Mouse (Mus musculus) spleen, adult 18-20 months (tissue): ENCODE measurements around the gene Ubap1l.
A peak's percentile ranks its signal among the peaks of the same experiment; 100 is the strongest.
"Not testable (repeated sequence)": the region's sequence is repeated elsewhere in the genome, so short reads cannot be mapped to it uniquely, and the experiment has no call there.

Experiments
- DNase-seq, 2 experiments: peaks; one replicate each; pipeline ENCODE4 v3.0.0; 2022; ENCODE audit warnings: mixed read lengths in 2 of 2

Gene Ubap1l

DNA sequence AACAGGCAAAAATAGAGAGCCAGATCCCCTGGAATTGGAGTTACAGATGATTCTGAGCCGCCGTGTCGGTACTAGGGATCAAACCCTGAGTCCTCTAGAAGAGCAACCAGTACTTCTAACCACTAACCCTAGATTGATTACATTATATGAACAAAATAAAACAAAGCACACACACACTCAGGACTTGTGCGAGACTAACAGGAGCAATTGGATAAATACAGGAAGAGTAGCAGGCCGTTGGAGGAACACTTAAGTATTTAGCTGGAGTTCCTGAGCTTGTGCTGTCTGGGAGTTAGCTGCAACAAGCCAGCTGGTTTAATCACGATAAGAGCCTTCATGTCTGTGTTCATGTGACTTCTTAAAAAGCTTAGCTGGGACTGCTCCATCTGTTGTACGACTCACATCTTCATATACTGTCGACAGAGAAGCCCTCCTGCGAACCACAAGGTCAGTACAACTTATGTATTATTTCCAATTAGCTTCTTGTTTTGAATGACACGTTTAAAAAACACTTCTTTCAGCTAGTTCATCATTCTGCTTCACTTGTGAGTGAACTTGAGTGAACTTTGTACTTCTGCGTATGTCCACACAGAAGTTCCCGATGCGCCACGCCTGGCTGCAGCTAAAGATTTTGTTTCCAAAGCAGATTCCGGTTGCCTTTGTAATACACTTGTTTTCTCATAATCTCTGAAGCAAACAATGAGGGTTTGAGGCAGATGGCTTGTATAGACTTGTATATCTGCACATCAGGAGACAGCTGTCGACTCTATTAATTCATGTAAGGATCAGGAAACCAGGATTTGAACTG lies at the start of gene Ubap1l:
Gene Ubap1l, plus strand, starts transcription at position 401 of the 808 bp plus-strand sequence.
- DNase-seq: no peak

DNA sequence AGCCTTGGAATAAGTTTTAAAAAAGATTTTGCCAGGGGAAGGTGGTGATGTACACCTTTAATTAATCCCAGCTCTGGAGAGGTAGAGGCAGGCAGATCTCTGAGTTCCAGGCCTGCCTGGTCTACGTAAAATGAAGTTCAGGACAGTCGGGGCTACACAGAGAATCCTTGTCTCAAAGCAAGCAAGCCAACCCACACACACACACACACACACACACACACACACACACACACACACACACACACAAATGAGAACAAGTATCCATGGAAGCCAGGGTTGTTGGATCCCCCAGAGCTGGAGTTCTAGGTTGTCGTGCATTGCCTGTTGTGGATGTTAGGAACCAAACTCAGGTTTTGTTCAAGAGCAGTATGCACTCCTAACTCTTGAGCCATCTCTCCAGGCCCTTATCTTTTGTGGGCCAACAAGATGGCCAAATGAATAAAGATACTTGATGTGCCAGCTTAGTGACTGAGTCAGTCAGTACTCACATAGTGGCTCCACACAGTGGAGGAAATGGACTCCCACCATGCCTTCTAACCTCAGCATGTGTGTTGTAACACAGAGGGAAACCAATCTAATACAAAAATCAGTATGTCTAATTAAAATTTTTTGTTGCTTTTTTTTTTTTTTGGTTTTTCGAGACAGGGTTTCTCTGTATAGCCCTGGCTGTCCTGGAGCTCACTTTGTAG lies 48.0 kb upstream of the Ubap1l start:
- no peak for DNase-seq

DNA sequence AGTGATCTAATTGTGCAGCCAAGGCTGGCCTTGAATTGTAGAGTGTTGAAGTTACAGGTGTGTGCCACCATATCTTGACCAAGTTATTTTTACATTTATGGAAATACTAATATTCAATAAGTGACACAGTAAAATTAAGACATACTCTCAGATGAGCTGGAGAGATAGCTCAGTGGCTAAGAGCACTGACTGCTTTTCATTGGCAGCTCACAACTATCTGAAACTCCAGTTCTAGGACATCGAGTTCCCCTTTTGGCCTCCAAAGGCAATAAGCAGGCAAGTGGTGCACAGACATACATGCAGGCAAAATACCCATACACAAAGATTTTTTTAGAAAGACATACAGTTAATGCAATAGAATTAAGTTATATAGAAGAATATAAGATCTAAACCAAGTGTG lies 47.0 kb upstream of the Ubap1l start:
- DNase-seq: no peak

DNA sequence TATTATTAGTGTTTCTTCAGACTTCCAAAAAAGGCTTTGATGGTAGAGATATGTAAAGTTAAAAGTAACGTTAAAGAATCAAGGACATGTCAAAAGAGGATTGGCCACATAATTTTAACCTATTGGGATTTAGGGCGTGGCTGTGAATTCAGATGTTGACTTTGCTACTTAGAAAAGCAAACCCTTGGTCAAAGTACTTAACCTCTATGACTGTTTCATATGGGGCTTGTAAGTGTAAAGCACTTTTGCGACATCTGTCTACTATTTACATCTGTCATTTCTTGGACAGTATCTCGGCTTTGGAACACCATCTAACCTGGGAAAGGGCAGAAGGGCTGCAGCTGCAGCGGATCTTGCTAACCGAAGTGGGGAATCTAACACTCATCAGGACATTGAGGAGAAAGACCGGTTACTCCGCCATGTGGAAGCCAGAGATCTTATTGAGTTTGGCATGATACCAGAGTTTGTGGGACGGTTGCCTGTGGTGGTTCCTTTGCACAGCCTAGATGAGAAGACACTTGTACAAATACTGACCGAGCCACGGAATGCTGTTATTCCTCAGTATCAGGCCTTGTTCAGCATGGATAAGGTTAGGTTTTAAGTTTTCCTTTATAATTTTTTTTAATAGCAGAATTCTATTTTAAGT lies 38.5 kb upstream of the Ubap1l start:
- no peak for DNase-seq

DNA sequence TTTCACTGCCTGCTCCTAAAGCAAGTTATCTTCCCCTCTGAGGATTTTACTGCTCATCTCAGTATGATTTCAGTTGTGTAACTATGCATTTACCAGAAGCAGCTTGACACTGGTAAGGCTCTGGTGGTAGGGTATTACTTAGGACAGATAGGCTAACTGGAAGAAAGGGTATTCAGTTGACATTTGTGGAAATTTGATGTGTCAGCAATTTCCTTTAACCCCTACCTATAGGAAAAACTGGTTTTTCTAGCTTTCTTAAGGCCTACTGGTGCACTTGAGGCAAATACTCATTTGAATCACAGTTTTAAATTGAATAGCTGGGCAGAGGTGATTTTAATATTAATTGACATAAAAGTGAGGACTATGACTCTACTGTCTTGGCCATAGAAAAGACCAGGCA lies 34.9 kb upstream of the Ubap1l start:
- no peak for DNase-seq

DNA sequence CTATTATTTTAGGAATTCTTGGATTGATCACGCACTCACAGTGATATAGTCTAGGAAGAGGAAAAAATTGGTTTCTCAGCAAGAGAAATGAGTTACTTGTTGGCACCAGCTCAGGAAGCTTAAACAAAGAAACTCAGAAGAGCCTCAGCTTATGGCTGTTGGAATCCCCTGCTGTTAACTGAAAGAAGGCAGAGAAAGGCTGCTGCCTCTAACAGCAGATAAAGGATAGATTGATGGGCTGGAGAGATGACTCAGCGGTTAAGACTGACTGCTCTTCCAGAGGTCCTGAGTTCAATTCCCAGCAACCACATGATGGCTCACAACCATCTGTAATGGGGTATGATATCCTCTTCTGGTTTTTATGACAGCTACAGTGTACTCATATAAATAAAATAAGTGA lies 33.5 kb upstream of the Ubap1l start:
- DNase-seq: no peak

DNA sequence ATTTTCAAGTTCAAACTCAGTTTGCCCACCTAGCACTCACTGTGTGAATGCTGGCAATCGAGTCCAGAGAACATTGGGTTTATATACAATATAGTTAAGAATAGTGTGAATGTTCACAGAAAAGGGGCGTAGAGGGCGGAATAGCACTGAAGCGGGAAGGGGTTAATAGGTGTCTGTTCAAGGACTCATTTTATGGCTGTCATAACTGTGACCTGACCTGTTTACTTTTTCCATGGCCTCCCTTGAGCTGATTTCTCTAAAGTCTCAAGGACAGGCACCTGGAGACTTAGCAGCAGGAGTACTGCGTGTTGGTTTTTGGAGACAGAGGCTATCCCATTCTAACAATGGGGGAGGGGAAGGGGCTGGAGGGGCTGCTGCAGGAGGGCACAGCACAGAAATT lies 26.9 kb upstream of the Ubap1l start:
- DNase-seq: no peak

DNA sequence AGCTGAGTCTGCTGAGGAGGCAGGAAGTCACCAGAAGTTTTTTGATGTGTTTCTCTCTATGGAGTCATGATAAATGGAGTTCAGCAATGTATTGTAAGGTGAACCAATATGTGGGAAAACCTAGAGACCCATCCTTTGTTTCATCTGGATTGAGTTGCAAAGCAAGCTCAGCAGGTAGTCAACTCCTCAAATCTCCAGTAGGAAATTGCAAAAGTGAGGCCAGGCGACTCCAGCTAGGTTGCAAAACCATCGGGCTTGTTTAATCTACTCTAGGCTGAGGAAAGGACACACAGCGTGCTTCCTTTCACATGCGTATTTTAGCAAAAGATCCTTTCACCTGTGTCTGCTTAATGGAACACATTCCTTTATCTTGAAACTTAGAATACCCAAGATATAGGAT lies 21.7 kb upstream of the Ubap1l start:
- DNase-seq: no peak

DNA sequence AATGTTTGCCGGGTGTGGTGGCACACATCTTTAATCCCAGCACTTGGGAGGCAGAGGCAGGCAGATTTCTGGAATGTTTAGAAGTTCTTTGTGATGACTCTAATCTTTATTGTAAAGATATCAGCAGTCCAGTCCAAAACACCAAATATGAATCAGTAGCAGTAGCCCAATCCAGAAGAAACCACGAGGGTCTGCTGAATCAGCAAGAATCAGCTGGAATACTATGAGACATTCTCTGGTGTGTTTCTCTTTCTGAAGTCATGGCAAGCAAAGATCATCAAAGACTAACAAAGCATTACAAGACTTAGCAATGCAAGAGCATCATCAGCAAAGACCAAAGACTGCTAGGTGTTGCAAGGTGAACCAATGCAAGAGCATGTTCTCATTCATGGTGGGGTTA lies 20.4 kb upstream of the Ubap1l start:
- no peak for DNase-seq

DNA sequence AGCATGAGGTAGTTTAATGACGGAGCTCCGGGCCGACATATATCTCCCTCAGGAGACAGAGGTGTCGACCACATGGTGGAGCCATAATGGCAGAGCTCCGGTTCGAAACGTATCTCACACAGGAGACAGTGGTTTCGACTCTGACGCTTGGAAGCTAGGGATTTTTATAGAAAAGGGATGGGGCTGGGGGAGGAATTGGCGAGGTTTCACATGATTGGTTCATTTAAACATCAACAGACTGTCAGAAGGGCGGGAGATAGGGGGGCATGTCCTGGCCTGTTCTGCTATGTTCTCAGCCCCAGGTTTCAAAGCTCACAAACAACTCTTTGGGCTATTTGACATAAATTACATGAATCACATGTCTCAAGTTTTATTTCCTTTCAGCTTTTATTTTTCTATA lies 15.4 kb upstream of the Ubap1l start:
- not testable (repeated sequence) for DNase-seq

DNA sequence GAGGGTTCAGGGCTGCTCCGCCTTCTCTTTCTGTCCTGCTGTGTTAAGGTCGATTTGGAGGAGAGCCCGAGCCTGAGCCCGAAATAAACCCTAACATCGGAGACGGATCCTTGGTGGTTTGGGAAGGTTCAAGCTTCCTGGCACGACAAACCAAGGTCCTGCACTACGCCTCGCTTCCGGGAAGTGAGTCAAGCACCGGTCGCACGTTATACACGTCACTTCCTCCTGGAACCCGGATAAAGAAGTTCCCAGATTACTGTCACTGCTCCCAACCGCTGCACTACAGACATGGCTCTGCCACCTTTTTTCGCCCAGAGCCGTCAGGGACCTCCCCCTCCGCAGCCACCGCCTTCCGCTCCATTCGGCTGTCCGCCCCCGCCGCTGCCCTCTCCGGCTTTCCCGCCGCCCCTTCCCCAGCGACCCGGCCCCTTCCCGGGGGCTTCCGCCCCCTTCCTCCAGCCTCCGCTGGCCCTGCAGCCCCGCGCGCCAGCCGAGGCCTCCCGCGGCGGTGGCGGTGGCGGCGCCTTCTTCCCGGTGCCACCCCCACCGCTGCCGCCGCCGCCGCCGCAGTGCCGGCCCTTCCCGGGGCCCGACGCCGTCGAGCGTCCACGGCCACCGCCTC lies 14.9 kb upstream of the Ubap1l start, which contains the start of gene Pdcd7:
Gene Pdcd7, plus strand, starts transcription at position 251 of the 622 bp plus-strand sequence.
- DNase-seq: peak; percentile 85 to 90

DNA sequence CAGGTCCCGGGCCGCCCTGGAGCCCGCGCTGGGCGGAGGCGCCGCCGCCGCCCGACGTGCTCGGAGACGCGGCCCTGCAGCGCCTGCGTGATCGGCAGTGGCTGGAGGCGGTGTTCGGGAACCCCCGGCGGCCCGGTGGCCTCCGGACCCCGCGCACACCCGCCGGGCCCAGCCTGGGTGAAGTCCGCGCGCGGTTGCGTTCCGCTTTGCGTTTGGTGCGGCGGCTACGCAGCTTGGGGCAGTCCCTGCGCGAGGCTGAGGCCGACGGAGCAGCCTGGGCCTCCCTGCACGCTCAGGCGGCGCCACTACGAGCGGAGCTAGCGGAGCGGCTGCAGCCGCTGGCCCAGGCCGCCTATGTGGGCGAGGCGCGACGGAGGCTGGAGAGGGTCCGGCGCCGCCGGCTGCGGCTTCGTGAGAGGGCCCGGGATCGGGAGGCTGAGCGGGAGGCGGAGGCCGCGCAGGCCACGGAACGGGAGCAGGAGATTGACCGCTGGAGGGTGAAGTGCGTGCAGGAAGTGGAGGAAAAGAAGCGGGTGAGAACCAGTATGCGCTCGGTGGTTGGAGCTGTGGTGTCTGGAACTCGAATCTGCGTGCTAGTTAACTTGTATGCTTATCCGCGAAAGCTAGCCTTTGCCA lies 14.2 kb upstream of the Ubap1l start:
- DNase-seq: peak; percentile 31 to 55

DNA sequence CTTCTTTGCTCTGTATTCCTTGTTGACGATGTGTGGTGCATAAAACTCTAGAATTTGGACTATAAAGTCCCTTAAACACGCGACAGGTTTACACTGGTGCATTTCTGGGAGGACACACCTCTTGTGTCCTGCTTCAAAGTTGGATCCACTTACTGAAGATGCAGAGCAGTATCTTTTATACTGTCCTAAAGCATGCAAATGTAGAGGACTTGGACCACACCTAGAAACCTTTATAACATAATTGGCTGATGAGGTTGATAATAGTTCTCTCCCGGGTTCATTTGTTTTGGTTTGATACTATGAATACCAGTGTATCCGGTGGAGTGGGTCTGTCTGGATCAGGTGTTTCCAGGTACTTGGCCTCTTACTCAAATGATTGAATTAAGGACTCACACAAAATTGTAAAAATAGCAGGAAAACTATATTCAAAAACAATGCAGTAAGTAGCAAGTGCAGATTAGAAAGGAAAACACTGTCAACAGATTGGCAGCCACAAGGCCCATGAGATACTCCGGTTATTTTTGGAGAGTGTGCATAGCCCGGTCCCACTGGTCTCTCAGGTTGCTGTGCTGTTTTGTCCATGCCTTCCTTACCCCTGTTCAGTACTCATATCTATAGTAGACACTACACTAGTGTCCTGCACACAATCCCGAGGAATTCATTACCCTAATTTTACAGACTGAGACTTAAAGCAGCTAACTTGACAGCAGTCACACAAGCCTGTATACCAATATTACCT lies 13.6 kb upstream of the Ubap1l start:
- DNase-seq: no peak

DNA sequence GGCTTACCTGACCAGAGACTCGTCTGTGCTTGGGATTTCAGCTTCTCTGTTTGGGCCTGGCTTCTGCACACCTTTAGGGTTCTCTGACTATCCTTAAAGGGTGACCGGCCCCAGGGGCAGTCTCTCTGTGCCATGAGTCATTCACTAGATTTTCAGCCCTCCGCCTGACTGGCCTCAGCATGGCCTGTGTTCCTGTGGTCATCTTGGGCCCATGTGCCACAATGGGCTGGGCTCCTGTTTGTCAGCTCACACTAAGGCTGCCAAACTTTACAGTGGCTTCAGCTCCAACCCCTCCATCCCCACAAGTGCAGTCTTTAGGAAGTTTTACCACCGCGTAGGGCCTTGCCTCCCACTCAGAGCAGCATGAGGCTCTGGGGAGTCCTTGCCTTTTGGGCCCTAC lies 7.6 kb upstream of the Ubap1l start:
- DNase-seq: no peak

DNA sequence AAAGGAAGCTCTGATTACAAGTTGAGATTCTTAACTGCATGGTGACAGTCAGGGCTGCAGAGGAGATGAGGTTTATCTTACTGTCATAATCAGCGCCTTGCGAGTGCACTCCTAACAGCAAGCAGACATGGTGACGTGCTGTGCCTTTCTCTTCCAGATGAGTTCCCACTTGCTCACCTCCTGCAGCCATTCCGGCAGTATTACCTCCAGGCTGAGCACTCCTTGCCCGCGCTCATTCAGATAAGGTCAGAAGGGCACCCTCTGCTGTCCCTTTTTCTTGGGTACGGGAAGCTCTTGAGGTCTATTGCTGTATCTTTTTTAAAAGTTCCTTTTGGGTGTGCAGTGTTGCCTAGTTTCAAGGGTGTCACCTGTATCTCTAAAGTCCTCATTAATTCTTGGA lies 4.3 kb upstream of the Ubap1l start:
- no peak for DNase-seq

DNA sequence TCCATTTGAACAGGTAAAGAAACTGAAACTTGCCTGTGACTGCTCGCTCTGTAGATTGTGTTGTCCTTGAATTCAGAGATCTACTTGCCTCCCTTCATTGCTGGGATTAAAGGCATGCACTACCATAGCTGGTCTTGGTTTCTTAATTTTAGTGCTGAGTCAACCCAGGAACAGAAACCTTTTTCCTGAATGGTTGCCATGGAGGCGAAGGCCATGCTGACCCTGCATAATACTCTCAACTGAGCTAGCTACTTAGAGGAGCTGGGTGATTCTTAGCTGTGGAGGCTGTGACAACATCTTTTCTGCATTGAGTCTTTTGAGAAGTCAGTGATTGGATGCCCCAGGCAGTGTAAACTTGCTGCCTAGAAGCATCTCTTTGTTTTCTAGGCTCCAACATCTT lies 3.9 kb upstream of the Ubap1l start:
- no peak for DNase-seq

DNA sequence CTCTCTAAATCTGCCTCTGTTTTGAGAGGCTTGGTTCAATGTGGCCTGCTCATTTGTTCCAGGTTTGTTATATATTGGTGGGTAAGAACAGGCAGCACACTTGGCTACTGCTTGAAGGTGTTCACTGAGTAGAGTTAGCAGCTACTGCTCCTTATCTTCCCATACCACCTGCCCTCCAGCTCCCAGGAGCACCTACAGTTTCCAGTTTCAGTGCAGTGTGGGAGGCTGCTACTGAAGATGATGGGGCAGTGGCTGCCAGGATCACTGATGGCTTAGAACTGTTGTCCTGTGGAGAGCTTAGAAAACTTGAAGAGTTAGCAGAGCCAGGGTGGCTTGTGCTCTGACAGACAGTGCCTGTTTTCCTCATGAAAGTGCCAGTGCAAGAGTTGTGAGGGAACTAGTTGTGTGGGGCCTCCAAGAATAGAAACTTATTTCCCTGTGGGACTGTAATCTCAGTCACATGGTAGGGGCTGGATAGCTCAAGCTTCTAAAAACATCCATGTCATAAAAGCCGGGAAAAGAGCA lies 1.8 kb upstream of the Ubap1l start:
- no peak for DNase-seq

DNA sequence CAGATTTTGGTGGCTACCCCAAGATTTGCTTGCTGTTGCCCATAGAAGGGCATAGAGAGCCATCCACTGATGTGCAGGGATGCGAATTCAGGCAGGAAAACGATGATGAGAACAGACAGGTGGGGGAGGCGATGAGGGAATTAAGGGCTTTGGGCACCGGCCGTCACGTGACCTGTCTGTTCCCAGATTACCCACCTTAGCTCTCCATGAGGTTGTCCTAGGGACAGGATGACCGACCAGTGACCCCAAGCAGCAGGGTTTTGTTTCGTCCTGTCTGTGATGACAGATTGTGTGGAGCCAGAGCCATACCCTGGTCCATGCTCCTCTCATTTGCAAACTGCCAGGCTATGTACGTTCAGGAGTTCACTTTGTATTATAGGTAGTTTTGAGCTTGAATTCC lies 2.8 kb downstream of the Ubap1l start:
- DNase-seq: no peak

DNA sequence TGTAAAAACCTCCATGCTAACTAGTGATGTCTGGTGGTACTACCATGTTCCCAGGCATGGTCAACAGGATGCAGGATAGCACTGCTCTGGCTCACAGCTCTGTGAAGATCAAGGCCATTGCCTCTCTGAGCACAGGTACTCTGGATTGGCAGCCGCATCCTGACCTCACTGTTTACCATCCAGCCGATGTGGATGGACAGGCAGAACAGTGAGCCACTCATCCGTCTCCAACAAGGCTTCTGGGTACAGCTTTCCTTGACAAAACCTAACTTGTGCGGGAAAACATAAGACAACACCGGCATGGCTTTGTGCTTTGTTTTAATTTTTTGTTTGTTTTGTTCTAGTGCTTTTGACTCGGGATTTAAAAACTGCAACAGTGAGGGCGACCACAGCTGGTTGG lies 4.9 kb downstream of the Ubap1l start:
- no peak for DNase-seq

DNA sequence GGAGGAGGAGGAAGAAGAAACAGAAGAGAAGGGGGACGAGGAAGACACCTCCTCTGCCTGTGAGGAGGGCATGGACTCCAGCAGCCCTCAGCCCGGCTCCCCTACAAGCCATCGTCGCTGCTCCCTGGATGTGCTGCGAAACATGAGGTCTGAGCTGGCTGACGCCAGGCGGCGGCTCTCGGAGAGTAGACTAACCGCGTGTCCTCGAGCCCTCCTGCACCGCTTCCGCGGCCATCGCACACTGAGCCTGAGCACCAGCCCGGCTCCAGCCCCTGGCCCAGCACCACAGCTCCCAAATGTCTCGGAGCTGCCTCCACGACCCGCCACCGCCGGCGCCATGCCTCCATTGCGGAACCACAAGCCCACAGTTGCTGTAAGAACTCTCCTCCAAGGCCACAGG lies 10.9 kb downstream of the Ubap1l start:
- no peak for DNase-seq

DNA sequence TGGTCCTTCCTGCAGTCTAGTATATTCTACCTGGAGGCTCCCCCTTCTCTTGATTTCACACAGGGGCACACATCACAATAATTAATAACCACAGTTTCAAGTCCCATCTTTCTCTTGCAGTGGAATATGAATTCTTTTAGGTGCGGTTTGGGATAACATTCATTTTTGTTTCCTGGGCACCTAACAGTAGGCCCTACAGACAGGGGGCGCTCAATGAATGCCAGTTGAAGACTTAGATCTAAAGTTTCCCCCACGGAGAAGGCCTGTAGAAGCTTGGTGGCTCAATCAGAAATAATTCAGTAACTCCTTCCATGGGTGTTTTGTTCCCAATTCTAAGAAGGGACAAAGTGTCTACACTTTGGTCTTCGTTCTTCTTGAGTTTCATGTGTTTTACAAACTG lies 11.6 kb downstream of the Ubap1l start:
- peak in 1 of 2 experiments; percentile 16 for DNase-seq
